Mouse (Mus musculus) yolk sac, embryonic 10.5 days (tissue): Measurements from ENCODE around the gene Mxd1.

ENCODE experiments used
- DNase-seq: peaks from one replicate; pipeline ENCODE4 v3.0.0-alpha.2; 2017; ENCODE audit warnings: low spot score

Mxd1 gene

GRCm38 (mm10) chr6:86599951-86600414 lies 69.0 kb downstream of the Mxd1 start:
- DNase-seq = no peak

- DNase-seq = peak; percentile 60
These were observed 69.8 kb downstream of the Mxd1 start for GRCm38 (mm10) chr6:86599197-86599596.

DNA sequence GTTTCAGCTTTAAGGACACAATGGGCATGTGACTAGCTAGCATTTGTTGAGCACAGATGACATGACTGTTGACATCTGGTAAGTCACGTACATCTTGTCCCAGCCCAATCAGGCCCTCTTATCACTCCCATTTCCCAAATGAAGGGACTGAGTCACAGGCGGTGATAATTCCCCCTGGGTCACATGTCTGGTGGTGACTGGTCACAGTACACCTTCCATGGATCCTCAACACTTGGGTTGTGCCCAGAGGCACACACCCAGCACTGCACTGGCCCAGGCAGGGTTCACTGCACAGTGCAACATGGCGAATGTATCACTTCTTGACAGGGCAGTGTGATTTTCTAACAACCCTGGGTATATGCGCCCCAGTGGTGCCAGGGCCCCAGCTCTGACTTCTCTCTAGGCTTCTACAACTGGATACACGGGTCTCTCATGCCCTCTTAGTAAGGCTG lies 70.2 kb downstream of the Mxd1 start:
- DNase-seq = no peak
